ENCODE assay signal across 24 mouse cellular contexts in genomic region chrX:112716587-112716986, GRCm38 (mm10). TPM values are rescaled to one million over a fixed set of nuclear protein-coding genes. Genes with fewer than 3 reads are reported as not detected.
DNase-seq lines count a peak whose midpoint lies in the region; ATAC-seq and TF ChIP-seq lines count a peak whose summit lies in the region.
"Had no signal": no experiment of that assay in that cellular context is flagged by ENCODE, and none has a peak within 500 bp of the region (broad histone marks: within the 10 kb centered on the region; RNA-seq: fewer than 3 reads in every experiment).

No protein-coding gene starts in this region.

- no peak overlapping the region for H3K9ac ChIP-seq in intestine, embryonic 15.5 days
- H3K9ac ChIP-seq in intestine, embryonic 16.5 days (ENCODE audit: low read depth, low read length), result no peak overlapping the region
- no peak overlapping the region for H3K9ac ChIP-seq in intestine, postnatal 0 days (ENCODE audit: low read depth, low read length)

- intact Hi-C loops in gastrocnemius, postnatal 36 days (cut with DNase I), result no loop called here

- no peak overlapping the region for H3K27ac ChIP-seq in intestine, embryonic 15.5 days
- no peak overlapping the region for H3K27ac ChIP-seq in intestine, embryonic 16.5 days (ENCODE audit: low read length)
- H3K27ac ChIP-seq in intestine, postnatal 0 days (ENCODE audit: low read depth, low read length), result no peak overlapping the region
- H3K27ac ChIP-seq in cerebellum, adult 2 months (ENCODE audit: insufficient read depth, low read length), result no peak overlapping the region

- ATAC-seq in intestine, embryonic 15.5 days, result peak; percentile 56; the same call in 1 of the 2 replicates
- peak; percentile 71 for ATAC-seq in intestine, embryonic 16.5 days
- peak; percentile 57; the same call in 1 of the 2 replicates for ATAC-seq in intestine, postnatal 0 days
- ATAC-seq: activated CD4-positive, CD25-positive, alpha-beta regulatory T cell, adult 4 months; CD4-positive, CD25-positive, alpha-beta regulatory T cell, adult 4 months; Patski had no signal

- H3K4me1 ChIP-seq in intestine, embryonic 15.5 days (replicated peaks), result no peaks in the 10 kb centered on the region
- no peaks in the 10 kb centered on the region for H3K4me1 ChIP-seq in intestine, embryonic 16.5 days (ENCODE audit: control insufficient read depth, insufficient read depth, low read length)
- no peaks in the 10 kb centered on the region for H3K4me1 ChIP-seq in intestine, postnatal 0 days (replicated peaks; ENCODE audit: control insufficient read depth, insufficient read depth, low read length)
- H3K4me1 ChIP-seq in cerebellum, adult 2 months (ENCODE audit: control insufficient read depth, insufficient read depth, low read length), result no peaks in the 10 kb centered on the region

- no peak overlapping the region for H3K4me2 ChIP-seq in intestine, embryonic 15.5 days (replicated peaks)
- no peak overlapping the region for H3K4me2 ChIP-seq in intestine, embryonic 16.5 days (ENCODE audit: low read depth, low read length)
- no peak overlapping the region for H3K4me2 ChIP-seq in intestine, postnatal 0 days (replicated peaks; ENCODE audit: low read depth)

- H3K36me3 ChIP-seq in intestine, embryonic 15.5 days, result no peaks in the 10 kb centered on the region
- H3K36me3 ChIP-seq in intestine, embryonic 16.5 days (ENCODE audit: control insufficient read depth, insufficient read depth, low read length), result no peaks in the 10 kb centered on the region
- H3K36me3 ChIP-seq in intestine, postnatal 0 days (ENCODE audit: control insufficient read depth, insufficient read depth), result no peaks in the 10 kb centered on the region
- H3K36me3 ChIP-seq: G1E had no signal

- TF ChIP-seq CTCF in intestine, postnatal 0 days (IDR thresholded peaks at IDR 0.05; ENCODE audit: low read depth), result no peak
- TF ChIP-seq CTCF in cerebellum, adult 2 months (IDR thresholded peaks at IDR 0.05; ENCODE audit: borderline replicate concordance, insufficient read depth, low read depth, low read length), result no peak

- TF ChIP-seq POLR2A in cerebellum, adult 2 months (IDR thresholded peaks at IDR 0.05; ENCODE audit: borderline replicate concordance, insufficient read depth, low read length), result no peak

- H3K27me3 ChIP-seq in intestine, embryonic 15.5 days (replicated peaks), result no peaks in the 10 kb centered on the region
- H3K27me3 ChIP-seq in intestine, embryonic 16.5 days (replicated peaks; ENCODE audit: control insufficient read depth, insufficient read depth, low read length), result no peaks in the 10 kb centered on the region
- no peaks in the 10 kb centered on the region for H3K27me3 ChIP-seq in intestine, postnatal 0 days (replicated peaks; ENCODE audit: control insufficient read depth, insufficient read depth, low read length)
- no peaks in the 10 kb centered on the region for H3K27me3 ChIP-seq in cerebellum, adult 2 months (ENCODE audit: control insufficient read depth, insufficient read depth, low read length)
- H3K27me3 ChIP-seq: CH12.LX had no signal

- no peak overlapping the region for H3K4me3 ChIP-seq in intestine, embryonic 15.5 days (replicated peaks)
- no peak overlapping the region for H3K4me3 ChIP-seq in intestine, embryonic 16.5 days (ENCODE audit: low read length)
- no peak overlapping the region for H3K4me3 ChIP-seq in intestine, postnatal 0 days (ENCODE audit: low read depth, low read length)
- no peak overlapping the region for H3K4me3 ChIP-seq in cerebellum, adult 2 months (replicated peaks; ENCODE audit: insufficient read depth, low read depth, low read length)

- H3K9me3 ChIP-seq in intestine, embryonic 15.5 days, result no peaks in the 10 kb centered on the region
- no peaks in the 10 kb centered on the region for H3K9me3 ChIP-seq in intestine, embryonic 16.5 days (ENCODE audit: control insufficient read depth, low read length)
- H3K9me3 ChIP-seq in intestine, postnatal 0 days (ENCODE audit: control insufficient read depth), result no peaks in the 10 kb centered on the region
- H3K9me3 ChIP-seq: G1E had no signal

- DNase-seq in cerebellum, adult 2 months, result no peak
- no peak for DNase-seq in spleen, adult 12 weeks (ENCODE audit: low spot score)
- no peak for DNase-seq in gastrocnemius, postnatal 36 days
- DNase-seq: adrenal gland, adult 2 months; adrenal gland, adult 8-10 months; adrenal gland, postnatal 10 days; adrenal gland, postnatal 14 days; adrenal gland, postnatal 25 days; adrenal gland, postnatal 36 days; B cell, adult 2 months; cerebellum, adult 11 months; cerebellum, adult 11-12 months; cerebellum, adult 18-20 months had no signal

RNA-seq across cellular contexts. Expression of gene Pof1b, which starts 18.1 kb away (rescaled TPM):
- polyA plus RNA-seq in intestine, embryonic 15.5 days (2015; fragmentation: Nextera tagmentation; extraction: Ambion mirVana), result 3.8 TPM in 2 replicates
- polyA plus RNA-seq in intestine, embryonic 16.5 days (2015; fragmentation: Nextera tagmentation; extraction: Ambion mirVana), result 4.4 and 6.3 TPM in 2 replicates
- polyA plus RNA-seq in intestine, postnatal 0 days (2015; fragmentation: Nextera tagmentation; extraction: Ambion mirVana), result 6.6 and 7.4 TPM in 2 replicates
- not detected in 2 replicates for polyA plus RNA-seq in cerebellum, adult 2 months (2012; rRNA removed)
- not detected for total RNA-seq in gastrocnemius, postnatal 36 days (2021)
- total RNA-seq: adrenal gland, adult 18-20 months; adrenal gland, adult 2 months; adrenal gland, adult 8-10 months; adrenal gland, postnatal 10 days; adrenal gland, postnatal 14 days; adrenal gland, postnatal 25 days; adrenal gland, postnatal 36 days; MEL had no signal
- polyA plus RNA-seq: activated CD4-positive, CD25-positive, alpha-beta regulatory T cell, adult 4 months; adrenal gland, adult 2 months; C2C12; CD4-positive, CD25-positive, alpha-beta regulatory T cell, adult 4 months; G1E; Patski had no signal
